Mouse (Mus musculus) midbrain, embryonic 10.5 days (tissue): ENCODE data around the gene Chmp2a. TPM values are rescaled to one million over a fixed set of nuclear protein-coding genes. Genes with fewer than 3 reads are reported as not detected.
A peak's percentile ranks its signal among the peaks of the same experiment; 100 is the strongest.
"Not testable (repeated sequence)": the region's sequence is repeated elsewhere in the genome, so short reads cannot be mapped to it uniquely, and the experiment has no call there.

Experiments
- DNase-seq: peaks from one replicate; pipeline ENCODE4 v3.0.0-alpha.2; 2017; ENCODE audit warnings: low spot score
- H3K27ac ChIP-seq: fragments of 300-500 bp; sonication (generic); replicated peaks from 2 replicates; pipeline ENCODE4 v1.5.1; 2016; ENCODE audit warnings: mild to moderate bottlenecking
- H3K27me3 ChIP-seq: fragments of 300-500 bp; sonication (generic); 2 replicates; pipeline ENCODE4 v1.6.1; 2016; ENCODE audit warnings: low read depth, mild to moderate bottlenecking; ENCODE audit not compliant: poor library complexity, severe bottlenecking
- H3K36me3 ChIP-seq: fragments of 300-500 bp; sonication (generic); 2 replicates; pipeline ENCODE4 v1.6.1; 2016; ENCODE audit warnings: mild to moderate bottlenecking, moderate library complexity
- H3K4me1 ChIP-seq: fragments of 300-500 bp; sonication (generic); 2 replicates; pipeline ENCODE4 v1.6.1; 2016
- H3K4me3 ChIP-seq: fragments of 300-500 bp; sonication (generic); 2 replicates; pipeline ENCODE4 v1.5.1; 2016; ENCODE audit warnings: mild to moderate bottlenecking, moderate library complexity
- H3K9me3 ChIP-seq: fragments of 300-500 bp; sonication (generic); replicated peaks from 2 replicates; pipeline ENCODE4 v1.6.1; 2016; ENCODE audit warnings: mild to moderate bottlenecking
- WGBS: fragments of 180-500 bp; shearing (Covaris S2); methylation state at CpG from one replicate; pipeline ENCODE4 v1.1.7; 2016; 5-methylcytosine and 5-hydroxymethylcytosine counted together
- polyA plus RNA-seq: library from polyadenylated mRNA; unstranded; fragments of >200 nt; fragmentation: Nextera tagmentation; extraction: Ambion mirVana; gene quantifications from 2 replicates; pipeline ENCODE4 v1.2.1, GENCODE M21; 2016

The Chmp2a gene
- 113 and 133 TPM in 2 replicates for polyA plus RNA-seq

GRCm38 (mm10) chr7:13034148-13034977 is at the start of gene Chmp2a:
Gene Chmp2a, minus strand, starts transcription at chr7:13034807.
- Histone ChIP-seq H3K4me3 (peak within 1 kb of the TSS; percentile 77), H3K9me3 (no peaks in the 10 kb centered on the region), H3K27me3 (no peaks in the 10 kb centered on the region), H3K36me3 (peaks cover 62% of the 10 kb centered on the region), H3K27ac (peak within 1 kb of the TSS; percentile 89), H3K4me1 (peaks cover 58% of the 10 kb centered on the region)
- DNase-seq = peak; percentile 99
- 2% methylated on average over 45 of the region's 45 CpGs for WGBS

GRCm38 (mm10) chr7:13072293-13072692 is 37.7 kb upstream of the Chmp2a start:
- DNase-seq = no peak
- Histone ChIP-seq H3K4me1 (no peaks in the 10 kb centered on the region), H3K36me3 (no peaks in the 10 kb centered on the region), H3K27me3 (no peaks in the 10 kb centered on the region), H3K4me3 (no peak overlapping the region), H3K27ac (no peak overlapping the region), H3K9me3 (0 out of 2 replicates have a peak, but pooled peaks cover 4% of the 10 kb centered on the region)
- WGBS = 58% methylated on average over 5 of the region's 5 CpGs

GRCm38 (mm10) chr7:13063399-13063798 is 28.8 kb upstream of the Chmp2a start:
- not testable (repeated sequence) for H3K27ac ChIP-seq, H3K36me3 ChIP-seq, H3K27me3 ChIP-seq, H3K4me1 ChIP-seq, DNase-seq, H3K4me3 ChIP-seq
- H3K9me3 ChIP-seq = peaks cover 15% of the 10 kb centered on the region; the same call in 1 of the 2 replicates
- WGBS = 61% methylated on average over 2 of the region's 2 CpGs

- WGBS = 88% methylated on average over 9 of the region's 9 CpGs
- H3K4me3 ChIP-seq = no peak overlapping the region
- H3K36me3 ChIP-seq = no peaks in the 10 kb centered on the region
- DNase-seq = no peak
- no peaks in the 10 kb centered on the region for H3K27me3 ChIP-seq
- no peak overlapping the region for H3K27ac ChIP-seq
- H3K9me3 ChIP-seq = peaks cover 9% of the 10 kb centered on the region; the same call in 1 of the 2 replicates
- peaks cover 5% of the 10 kb centered on the region; the same call in 1 of the 2 replicates for H3K4me1 ChIP-seq
Measured at GRCm38 (mm10) chr7:13059536-13059935, 24.9 kb upstream of the Chmp2a start.

GRCm38 (mm10) chr7:13056913-13057700 is 22.5 kb upstream of the Chmp2a start:
- Histone ChIP-seq H3K4me1 (peaks cover 13% of the 10 kb centered on the region), H3K4me3 (no peak overlapping the region), H3K9me3 (no peaks in the 10 kb centered on the region), H3K36me3 (no peaks in the 10 kb centered on the region), H3K27ac (no peak overlapping the region), H3K27me3 (no peaks in the 10 kb centered on the region)
- DNase-seq = no peak
- 58% methylated on average over 8 of the region's 8 CpGs for WGBS

GRCm38 (mm10) chr7:13054287-13055010 is 19.8 kb upstream of the Chmp2a start, which contains the start of gene Mzf1:
Gene Mzf1, minus strand, starts transcription at chr7:13054764.
- no peaks in the 10 kb centered on the region for H3K9me3 ChIP-seq
- H3K4me1 ChIP-seq = peaks cover 13% of the 10 kb centered on the region
- peak within 1 kb of the TSS; percentile 65 for H3K4me3 ChIP-seq
- WGBS = under 1% methylated on average over 41 of the region's 41 CpGs
- no peaks in the 10 kb centered on the region for H3K27me3 ChIP-seq
- peak; percentile 96 for DNase-seq
- H3K36me3 ChIP-seq = no peaks in the 10 kb centered on the region
- peak within 1 kb of the TSS; percentile 96 for H3K27ac ChIP-seq

- no peak for DNase-seq
- Histone ChIP-seq H3K4me1 (peaks cover 13% of the 10 kb centered on the region), H3K27ac (peak overlapping the region; percentile 96), H3K9me3 (no peaks in the 10 kb centered on the region), H3K36me3 (no peaks in the 10 kb centered on the region), H3K4me3 (peak overlapping the region; percentile 65), H3K27me3 (no peaks in the 10 kb centered on the region)
- 4% methylated on average over 15 of the region's 15 CpGs for WGBS
Measured at GRCm38 (mm10) chr7:13053961-13054286, 19.3 kb upstream of the Chmp2a start.

GRCm38 (mm10) chr7:13053501-13053900 is 18.9 kb upstream of the Chmp2a start:
- Histone ChIP-seq H3K36me3 (no peaks in the 10 kb centered on the region), H3K27me3 (no peaks in the 10 kb centered on the region), H3K9me3 (no peaks in the 10 kb centered on the region), H3K4me3 (peak overlapping the region; percentile 65), H3K27ac (peak overlapping the region; percentile 96), H3K4me1 (peaks cover 13% of the 10 kb centered on the region)
- 89% methylated on average over 2 of the region's 2 CpGs for WGBS
- DNase-seq = no peak

GRCm38 (mm10) chr7:13053001-13053400 is 18.4 kb upstream of the Chmp2a start:
- 88% methylated on average over 13 of the region's 13 CpGs for WGBS
- no peaks in the 10 kb centered on the region for H3K9me3 ChIP-seq
- H3K4me1 ChIP-seq = peaks cover 13% of the 10 kb centered on the region
- no peaks in the 10 kb centered on the region for H3K36me3 ChIP-seq
- DNase-seq = no peak
- no peak overlapping the region for H3K27ac ChIP-seq
- H3K27me3 ChIP-seq = no peaks in the 10 kb centered on the region
- no peak overlapping the region for H3K4me3 ChIP-seq

GRCm38 (mm10) chr7:13046084-13046483 is 11.5 kb upstream of the Chmp2a start:
- 30% methylated on average over 2 of the region's 2 CpGs for WGBS
- Histone ChIP-seq H3K4me1 (peaks cover 17% of the 10 kb centered on the region), H3K36me3 (peaks cover 3% of the 10 kb centered on the region; the same call in 1 of the 2 replicates), H3K27ac (no peak overlapping the region), H3K4me3 (no peak overlapping the region), H3K27me3 (peaks cover 48% of the 10 kb centered on the region), H3K9me3 (peaks cover 11% of the 10 kb centered on the region)
- DNase-seq = peak; percentile 49

- Histone ChIP-seq H3K4me3 (peak overlapping the region; percentile 63), H3K9me3 (peaks cover 11% of the 10 kb centered on the region), H3K4me1 (peaks cover 31% of the 10 kb centered on the region), H3K27me3 (peaks cover 57% of the 10 kb centered on the region), H3K36me3 (peaks cover 3% of the 10 kb centered on the region; the same call in 1 of the 2 replicates), H3K27ac (peak overlapping the region; percentile 72)
- WGBS = 3% methylated on average over 23 of the region's 23 CpGs
- DNase-seq = no peak
Measured at GRCm38 (mm10) chr7:13044254-13044625, 9.6 kb upstream of the Chmp2a start.
